Mouse (Mus musculus) ES-Bruce4 (cell line): ENCODE results near the gene Cbfa2t2. TPM values are rescaled to one million over a fixed set of nuclear protein-coding genes. Genes with fewer than 3 reads are reported as not detected.

Source experiments
- H3K27ac ChIP-seq: 2 replicates; pipeline ENCODE4 v1.5.1; 2012; ENCODE audit warnings: low read length, inconsistent platforms; ENCODE audit not compliant: insufficient read depth
- H3K27me3 ChIP-seq: 2 replicates; pipeline ENCODE4 v1.6.1; 2012; ENCODE audit warnings: mild to moderate bottlenecking, low read length, inconsistent platforms; ENCODE audit not compliant: control insufficient read depth, poor library complexity, insufficient read depth, severe bottlenecking
- H3K36me3 ChIP-seq: 2 replicates; pipeline ENCODE4 v1.6.1; 2012; ENCODE audit warnings: inconsistent platforms, mild to moderate bottlenecking, low read length, moderate library complexity; ENCODE audit not compliant: control insufficient read depth, poor library complexity, insufficient read depth, severe bottlenecking
- H3K4me1 ChIP-seq: one replicate; pipeline ENCODE4 v1.8.1; 2011; ENCODE audit warnings: low read length; ENCODE audit not compliant: control insufficient read depth, insufficient read depth
- H3K4me3 ChIP-seq: 2 replicates; pipeline ENCODE4 v1.5.1; 2011; ENCODE audit warnings: low read depth, mild to moderate bottlenecking, low read length
- H3K9ac ChIP-seq: 2 replicates; pipeline ENCODE4 v1.6.1; 2012; ENCODE audit warnings: low read depth, mild to moderate bottlenecking, inconsistent platforms; ENCODE audit not compliant: poor library complexity, severe bottlenecking
- H3K9me3 ChIP-seq: replicated peaks from 2 replicates; pipeline ENCODE4 v1.6.1; 2012; ENCODE audit warnings: mild to moderate bottlenecking, low read length, inconsistent platforms; ENCODE audit not compliant: control insufficient read depth, poor library complexity, insufficient read depth, severe bottlenecking
- CTCF ChIP-seq: IDR thresholded peaks from one replicate; pipeline ENCODE4 v1.8.1; 2011; ENCODE audit warnings: low read depth, low read length
- EP300 ChIP-seq: IDR thresholded peaks from 2 replicates; pipeline ENCODE4 v1.6.1; 2011; ENCODE audit warnings: low read depth, low read length; ENCODE audit not compliant: insufficient read depth
- POLR2A ChIP-seq: IDR thresholded peaks from one replicate; pipeline ENCODE4 v1.8.1; 2011; ENCODE audit warnings: low read length; ENCODE audit not compliant: insufficient read depth
- polyA plus RNA-seq: library from polyadenylated mRNA; stranded (reverse); fragments of >200 nt; gene quantifications from 2 replicates; pipeline ENCODE4 v1.2.4, GENCODE M21; 2011; ENCODE audit warnings: low read depth; ENCODE audit not compliant: missing spikeins, insufficient read depth, insufficient read length

The Cbfa2t2 gene
- polyA plus RNA-seq, 1 experiment = 79.9 TPM

DNA sequence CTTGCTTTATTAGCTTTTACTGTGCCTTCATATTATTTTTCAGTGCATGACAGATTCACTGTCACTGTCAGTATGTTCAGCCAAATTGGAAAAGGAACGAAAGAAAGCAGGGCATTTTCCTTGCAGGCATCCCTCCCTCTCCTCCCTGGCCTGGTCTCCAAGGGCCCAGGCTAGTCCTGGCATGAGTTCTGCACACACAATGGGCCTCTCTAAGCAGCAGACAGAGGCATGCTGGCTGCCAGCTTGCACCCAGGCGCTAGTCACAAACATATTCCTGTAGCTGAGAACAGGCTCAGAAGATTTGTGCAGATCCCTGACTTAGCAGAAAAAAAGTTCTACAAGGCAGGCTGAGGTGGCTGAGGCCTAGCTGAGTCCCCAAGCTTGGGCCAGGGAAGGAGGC, 37.0 kb upstream of the Cbfa2t2 start:
- no peak for TF ChIP-seq EP300
- TF ChIP-seq CTCF = no peak
- no peak for TF ChIP-seq POLR2A
- no peak overlapping the region for H3K4me3 ChIP-seq
- H3K4me1 ChIP-seq = no peaks in the 10 kb centered on the region
- H3K9me3 ChIP-seq = no peaks in the 10 kb centered on the region
- H3K36me3 ChIP-seq = no peaks in the 10 kb centered on the region; the same call in 1 of the 2 replicates
- H3K27me3 ChIP-seq = no peaks in the 10 kb centered on the region
- H3K9ac ChIP-seq = no peak overlapping the region
- H3K27ac ChIP-seq = no peak overlapping the region

DNA sequence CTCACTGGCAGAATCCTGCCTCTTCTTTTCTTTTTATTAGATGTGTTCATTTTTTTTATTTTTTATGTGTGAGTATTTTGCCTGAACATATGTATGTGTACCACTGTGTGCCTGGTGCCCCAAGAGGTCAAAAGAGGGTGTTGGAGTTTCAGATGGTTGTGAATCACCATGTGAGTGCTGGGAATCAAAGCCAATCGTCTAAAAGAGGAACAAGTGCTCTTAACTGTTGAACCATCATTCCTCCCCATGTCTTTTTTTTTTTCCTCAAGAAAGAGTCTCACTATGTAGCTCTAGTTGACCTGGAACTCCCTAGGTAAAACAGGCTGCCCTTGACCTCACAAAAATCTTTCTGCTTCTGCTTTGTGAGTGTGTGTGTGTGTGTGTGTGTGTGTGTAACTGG, 34.3 kb upstream of the Cbfa2t2 start:
- Histone ChIP-seq H3K27ac (no peak overlapping the region), H3K4me3 (no peak overlapping the region), H3K9ac (no peak overlapping the region), H3K27me3 (no peaks in the 10 kb centered on the region), H3K36me3 (no peaks in the 10 kb centered on the region; the same call in 1 of the 2 replicates), H3K9me3 (no peaks in the 10 kb centered on the region), H3K4me1 (no peaks in the 10 kb centered on the region)
- no peak for TF ChIP-seq EP300
- no peak for TF ChIP-seq POLR2A
- TF ChIP-seq CTCF = no peak

DNA sequence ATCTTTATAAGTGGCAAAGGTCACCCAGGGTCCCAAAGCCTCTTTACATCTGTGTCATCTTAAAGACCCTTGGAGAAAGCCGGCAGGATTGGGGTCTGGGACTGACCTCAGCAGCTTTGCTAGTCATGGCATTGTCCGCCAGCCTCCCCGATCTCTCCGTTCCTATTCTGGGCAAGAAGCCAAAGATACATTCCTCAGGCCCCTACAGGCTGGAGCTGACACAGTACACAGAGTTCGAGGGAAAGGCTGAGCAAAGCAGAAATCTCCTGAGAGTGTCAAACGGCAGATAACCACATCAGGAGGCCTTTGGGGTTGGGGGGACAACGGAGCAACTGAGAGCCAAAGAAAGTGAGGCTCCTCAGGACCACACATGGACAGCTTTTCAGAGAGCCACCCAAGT, 33.5 kb upstream of the Cbfa2t2 start:
- H3K9me3 ChIP-seq = no peaks in the 10 kb centered on the region
- TF ChIP-seq EP300 (no peak), CTCF (no peak), POLR2A (no peak)
- H3K4me3 ChIP-seq = no peak overlapping the region
- no peaks in the 10 kb centered on the region for H3K27me3 ChIP-seq
- H3K27ac ChIP-seq = no peak overlapping the region
- H3K36me3 ChIP-seq = no peaks in the 10 kb centered on the region; the same call in 1 of the 2 replicates
- H3K4me1 ChIP-seq = no peaks in the 10 kb centered on the region
- no peak overlapping the region for H3K9ac ChIP-seq

DNA sequence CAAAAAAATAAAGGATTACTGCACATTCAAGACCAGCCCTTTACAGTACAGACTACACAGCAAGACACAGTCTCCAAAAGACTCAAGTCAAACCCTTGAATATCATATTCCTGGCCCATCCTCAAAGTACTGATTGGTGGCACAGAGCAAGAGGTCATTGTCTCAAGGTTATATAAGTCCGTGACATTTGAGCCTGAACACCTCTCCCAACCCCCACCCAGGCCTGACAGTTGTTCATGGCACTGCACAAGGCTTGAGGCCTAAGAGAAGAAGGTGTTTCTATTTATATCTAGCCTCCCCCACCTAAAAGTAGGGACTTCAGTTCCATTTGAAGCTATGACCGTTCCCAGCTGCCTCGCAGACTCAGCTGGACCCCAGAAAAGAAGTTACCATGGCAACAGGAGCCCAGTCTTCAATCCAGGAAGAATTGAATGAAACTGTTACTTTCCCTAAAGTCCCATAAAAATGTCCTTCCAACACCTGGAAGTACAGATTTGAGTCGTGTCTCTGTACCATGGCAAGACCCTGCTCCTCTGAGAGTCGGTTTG, 30.8 kb upstream of the Cbfa2t2 start:
- no peaks in the 10 kb centered on the region; the same call in 1 of the 2 replicates for H3K36me3 ChIP-seq
- TF ChIP-seq EP300 (no peak), CTCF (no peak), POLR2A (no peak)
- no peak overlapping the region for H3K27ac ChIP-seq

DNA sequence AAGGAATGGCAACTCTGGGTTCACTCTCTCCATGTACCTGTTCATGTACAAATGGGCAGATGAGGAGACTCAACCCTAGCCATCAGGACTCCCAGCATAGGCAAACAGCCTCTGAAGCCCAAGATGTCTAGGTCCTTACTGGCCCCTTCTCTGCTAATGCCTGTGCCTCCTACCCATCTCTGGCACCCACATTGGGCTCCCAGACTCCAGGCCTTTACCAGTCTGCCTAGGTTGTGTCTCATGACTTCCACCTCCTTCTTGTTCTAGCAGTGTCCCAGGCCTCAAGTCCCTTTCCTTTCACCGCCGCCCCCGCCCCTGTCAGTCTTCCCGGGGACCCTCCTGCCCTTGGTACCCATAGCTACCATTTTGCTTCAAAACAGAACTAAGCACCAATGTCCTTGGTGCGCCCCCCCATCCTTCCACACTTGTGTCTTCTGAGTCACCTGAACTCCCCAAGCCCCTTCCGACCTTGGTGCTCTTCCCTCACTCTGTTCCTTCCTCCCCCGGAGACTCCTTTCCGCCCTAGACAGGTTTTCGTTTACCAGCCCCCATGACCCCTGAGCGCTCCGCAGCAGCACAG, 29.1 kb upstream of the Cbfa2t2 start:
- Histone ChIP-seq H3K36me3 (no peaks in the 10 kb centered on the region; the same call in 1 of the 2 replicates), H3K4me3 (peak overlapping the region; percentile 66), H3K27ac (no peak overlapping the region), H3K9me3 (no peaks in the 10 kb centered on the region), H3K9ac (peak overlapping the region; percentile 67), H3K27me3 (no peaks in the 10 kb centered on the region), H3K4me1 (no peaks in the 10 kb centered on the region)
- TF ChIP-seq EP300 (no peak), CTCF (no peak), POLR2A (no peak)

More for the DNA sequence above, 30.8 kb upstream of the Cbfa2t2 start:
- H3K9me3 ChIP-seq = no peaks in the 10 kb centered on the region
- no peak overlapping the region for H3K9ac ChIP-seq
- H3K4me1 ChIP-seq = no peaks in the 10 kb centered on the region
- H3K4me3 ChIP-seq = no peak overlapping the region
- H3K27me3 ChIP-seq = no peaks in the 10 kb centered on the region

DNA sequence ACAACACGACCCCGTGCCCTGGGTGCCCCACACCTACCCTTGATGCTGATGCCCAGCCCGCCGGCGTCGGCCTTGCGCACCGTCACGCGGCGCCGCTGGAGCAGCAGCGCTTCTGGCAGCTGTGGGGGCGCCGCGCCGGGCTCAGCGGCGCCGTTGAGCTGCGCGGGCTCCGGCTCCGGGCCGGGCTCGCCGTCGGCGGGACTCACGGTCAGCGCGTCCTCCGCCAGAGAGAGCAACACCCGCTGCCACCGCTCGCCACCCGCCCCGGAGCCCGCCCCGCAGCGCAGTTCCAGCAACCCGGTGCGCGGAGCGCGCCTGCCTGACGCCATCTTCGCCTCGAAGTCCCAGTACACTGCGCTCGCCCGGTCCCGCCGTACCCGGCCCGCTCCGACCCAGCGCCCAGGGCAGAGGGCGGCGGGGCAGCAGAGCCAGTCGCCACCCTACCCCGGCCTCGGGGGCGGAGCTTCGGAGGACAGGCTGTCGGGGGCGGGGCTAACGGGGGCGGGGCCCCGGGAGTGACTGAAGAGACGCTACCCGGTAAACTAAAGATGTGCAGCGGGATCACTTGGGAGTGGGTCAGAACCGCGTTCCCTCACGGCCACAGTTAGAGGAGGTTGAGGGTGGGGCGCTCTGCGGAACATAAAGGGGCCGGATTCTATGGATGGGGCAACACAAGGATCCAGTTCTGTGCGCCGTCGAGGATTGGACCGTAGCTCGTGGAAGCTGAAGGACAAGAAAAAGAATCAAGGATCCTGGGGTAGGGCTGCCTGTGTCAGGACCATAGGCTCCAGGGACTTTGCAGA, 28.4 kb upstream of the Cbfa2t2 start, which contains the start of gene Snta1:
TSS of gene Snta1 (minus strand) at position 457 of the 803 bp plus-strand sequence.
- Histone ChIP-seq H3K4me1 (no peaks in the 10 kb centered on the region), H3K9ac (peak within 1 kb of the TSS; percentile 67), H3K4me3 (peak within 1 kb of the TSS; percentile 66), H3K27me3 (no peaks in the 10 kb centered on the region), H3K27ac (no peak within 1 kb of the TSS), H3K9me3 (no peaks in the 10 kb centered on the region), H3K36me3 (no peaks in the 10 kb centered on the region; the same call in 1 of the 2 replicates)
- TF ChIP-seq EP300 = no peak
- no peak for TF ChIP-seq POLR2A
- no peak for TF ChIP-seq CTCF
